Mouse (Mus musculus): ENCODE data around the gene Cdk5rap3. TPM values are rescaled to one million over a fixed set of nuclear protein-coding genes. Genes with fewer than 3 reads are reported as not detected.
A peak's percentile ranks its signal among the peaks of the same experiment; 100 is the strongest.

Cdk5rap3 gene
- total RNA-seq, 2 experiments from 2014 or later = 27.5 to 31.8 TPM

DNA sequence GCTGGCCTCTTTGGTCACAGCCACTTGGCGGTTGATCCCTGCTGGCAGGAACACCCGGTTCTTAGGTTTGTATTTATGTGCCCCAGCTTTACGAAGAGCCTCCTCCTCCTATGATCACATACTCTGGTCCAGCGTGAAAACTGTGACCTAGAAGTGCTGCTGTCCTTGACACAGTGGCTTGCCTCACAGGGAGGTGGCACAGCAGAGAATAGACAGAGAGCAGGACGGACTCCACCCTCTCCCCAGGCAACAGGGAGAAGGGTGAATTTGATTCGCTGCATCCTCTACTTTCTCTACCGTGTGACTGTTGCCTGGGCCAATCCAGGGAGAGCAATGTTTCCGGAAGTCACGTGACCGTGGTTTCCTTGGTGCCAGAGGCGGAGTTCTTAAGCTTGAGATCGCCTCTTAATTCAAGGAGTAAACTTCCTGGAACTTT is 18.6 kb upstream of the Cdk5rap3 start:
- no peak for DNase-seq (ENCODE audit: low spot score in 2 of 2)

GRCm38 (mm10) chr11:96933562-96934276 is 17.4 kb upstream of the Cdk5rap3 start:
- DNase-seq (ENCODE audit: low spot score in 2 of 2) = no peak

GRCm38 (mm10) chr11:96931327-96932062 is 15.2 kb upstream of the Cdk5rap3 start:
- no peak for DNase-seq (ENCODE audit: low spot score in 2 of 2)

- DNase-seq (ENCODE audit: low spot score in 2 of 2) = no peak
Measured at GRCm38 (mm10) chr11:96929766-96930331, 13.6 kb upstream of the Cdk5rap3 start.

GRCm38 (mm10) chr11:96929096-96929765 is 12.9 kb upstream of the Cdk5rap3 start:
- no peak for DNase-seq (ENCODE audit: low spot score in 2 of 2)

- no peak for DNase-seq (ENCODE audit: low spot score in 2 of 2)
Measured at GRCm38 (mm10) chr11:96928691-96929090, 12.4 kb upstream of the Cdk5rap3 start.

- no peak for DNase-seq (ENCODE audit: low spot score in 2 of 2)
Measured at GRCm38 (mm10) chr11:96928088-96928487, 11.8 kb upstream of the Cdk5rap3 start, which contains the start of gene Prr15l. Gene Prr15l, plus strand, starts transcription at chr11:96928104.

DNA sequence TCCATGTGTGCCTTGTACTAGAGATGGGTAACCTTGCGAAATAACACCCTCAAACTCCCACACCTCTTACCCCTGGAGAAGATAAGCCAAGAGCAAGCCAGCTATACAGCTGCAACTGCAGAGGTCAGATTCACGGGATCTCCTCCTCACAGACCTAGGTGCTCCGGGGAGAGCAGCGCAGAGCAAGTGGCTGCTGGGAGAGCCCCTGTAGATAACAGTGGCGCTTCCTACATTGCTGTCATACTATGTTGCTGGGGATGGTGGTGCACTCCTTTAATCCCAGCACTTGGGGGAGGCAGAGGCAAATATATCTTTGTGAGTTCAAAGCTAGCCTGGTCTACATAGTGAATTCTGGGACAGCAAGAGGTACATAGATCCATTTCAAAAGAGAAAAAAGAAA is 10.3 kb upstream of the Cdk5rap3 start:
- DNase-seq (ENCODE audit: low spot score in 2 of 2) = no peak

DNA sequence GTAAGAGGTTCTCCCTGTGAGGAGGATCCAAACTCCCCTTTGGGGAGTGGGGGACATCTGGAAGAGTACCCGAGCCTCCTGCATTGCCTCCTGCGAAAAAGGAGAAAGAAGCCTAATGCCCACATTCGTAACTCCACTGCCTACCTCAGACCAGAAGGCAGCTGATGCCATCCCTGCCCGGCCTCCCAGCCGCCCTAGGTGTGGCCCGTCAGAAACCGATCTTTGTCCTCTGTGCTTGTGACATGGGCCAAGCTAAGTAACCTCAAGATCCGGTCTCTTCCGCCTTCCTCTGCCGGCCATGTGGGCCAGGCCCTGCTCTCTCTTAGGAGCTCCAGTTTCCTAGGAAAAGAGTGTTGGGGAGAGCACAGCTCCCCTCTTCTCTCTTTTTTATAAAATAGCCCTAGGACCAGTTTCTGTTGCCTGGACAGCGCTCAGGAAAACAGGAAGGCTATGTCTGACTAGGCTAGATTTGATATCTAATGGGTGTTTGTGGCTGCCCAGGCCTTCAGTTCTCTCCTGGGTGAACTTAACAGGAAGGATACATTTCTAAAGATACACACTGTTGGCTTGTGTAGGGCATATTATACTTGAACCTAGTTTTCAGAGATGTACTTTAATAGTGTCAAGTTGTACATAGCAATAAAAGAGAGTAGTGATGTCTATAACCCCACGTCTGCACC is 9.3 kb upstream of the Cdk5rap3 start:
- DNase-seq (ENCODE audit: low spot score in 2 of 2) = no peak

DNA sequence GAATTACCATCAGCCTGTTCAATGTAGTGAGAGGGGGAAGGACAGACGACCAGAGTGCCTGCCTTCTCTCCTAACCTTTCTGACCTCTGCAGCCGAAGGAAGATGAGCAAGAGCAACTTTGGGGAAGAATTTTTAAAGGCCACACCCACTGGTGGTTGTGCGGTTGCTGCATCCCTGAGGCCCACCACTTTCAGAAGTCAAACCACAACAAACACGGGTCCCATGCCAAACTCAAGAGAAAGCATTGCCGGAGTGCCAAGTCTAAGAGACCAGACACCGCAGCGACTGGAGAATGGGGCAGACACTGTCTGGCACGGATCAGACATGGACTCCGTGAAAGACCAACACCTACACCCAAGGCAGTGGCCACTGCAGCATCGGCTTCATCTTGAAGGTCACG is 8.6 kb upstream of the Cdk5rap3 start:
- DNase-seq (ENCODE audit: low spot score in 2 of 2) = no peak

DNA sequence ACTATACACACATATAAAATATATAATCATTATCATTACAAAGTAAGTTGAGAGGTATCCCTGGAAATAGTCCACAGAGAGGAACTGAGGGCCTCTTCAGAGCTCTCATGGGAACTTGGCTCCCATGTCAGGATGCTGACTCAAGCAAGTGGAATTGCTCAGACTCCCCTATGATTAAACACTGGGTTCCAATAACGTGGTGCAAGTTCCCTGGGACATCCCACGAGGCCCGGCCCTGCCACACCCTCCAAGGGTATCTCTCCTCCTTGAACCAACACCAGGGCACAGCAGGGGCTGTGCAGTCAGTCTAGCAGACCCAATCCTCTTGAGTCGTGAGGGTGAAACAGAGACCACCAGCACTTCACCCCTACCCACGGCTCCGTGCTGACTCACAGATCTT is 2.7 kb upstream of the Cdk5rap3 start:
- no peak for DNase-seq (ENCODE audit: low spot score in 2 of 2)

DNA sequence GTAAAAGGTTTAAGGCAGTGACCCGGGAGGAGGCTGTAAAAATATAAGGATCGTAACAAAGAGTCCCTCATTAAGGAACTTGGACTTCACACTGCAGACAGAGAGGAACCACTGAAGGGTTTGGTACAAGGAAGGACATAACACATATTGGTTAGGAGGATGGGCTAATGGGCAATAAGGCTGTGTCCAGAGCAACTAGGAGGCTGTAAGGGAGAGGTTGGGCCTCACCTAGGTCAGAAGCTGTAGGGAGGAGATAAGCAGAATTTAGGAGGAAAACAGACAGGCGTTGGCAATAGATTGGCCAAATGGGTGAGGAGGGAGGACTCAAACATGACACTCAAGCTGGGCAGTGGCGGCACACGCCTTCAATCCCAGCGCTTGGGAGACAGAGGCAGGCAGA is 1.1 kb upstream of the Cdk5rap3 start:
- DNase-seq (ENCODE audit: low spot score in 2 of 2) = no peak

DNA sequence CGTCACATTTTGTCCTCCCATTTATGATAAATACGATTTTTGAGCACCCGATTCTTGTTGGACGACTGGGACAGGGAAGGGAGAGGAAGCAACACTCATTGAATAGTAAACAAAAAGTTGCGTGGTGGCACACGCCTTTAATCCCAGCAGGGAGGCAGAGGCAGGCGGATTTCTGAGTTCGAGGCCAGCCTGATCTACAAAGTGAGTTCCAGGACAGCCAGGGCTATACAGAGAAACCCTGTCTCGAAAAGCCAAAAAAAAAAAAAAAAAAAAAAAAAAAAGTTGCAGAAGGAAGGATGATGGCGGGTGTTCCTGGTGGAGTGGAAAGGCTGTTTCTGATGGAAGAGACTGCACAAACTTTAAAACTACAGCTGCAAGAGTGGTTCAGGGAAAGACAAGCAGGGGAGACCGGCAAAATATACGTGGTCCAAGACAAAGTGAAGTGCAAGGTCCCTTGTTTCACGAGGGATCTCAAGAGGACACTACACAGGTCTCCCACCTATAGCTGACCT is 645 bp upstream of the Cdk5rap3 start:
- DNase-seq (ENCODE audit: low spot score in 2 of 2) = no peak

DNA sequence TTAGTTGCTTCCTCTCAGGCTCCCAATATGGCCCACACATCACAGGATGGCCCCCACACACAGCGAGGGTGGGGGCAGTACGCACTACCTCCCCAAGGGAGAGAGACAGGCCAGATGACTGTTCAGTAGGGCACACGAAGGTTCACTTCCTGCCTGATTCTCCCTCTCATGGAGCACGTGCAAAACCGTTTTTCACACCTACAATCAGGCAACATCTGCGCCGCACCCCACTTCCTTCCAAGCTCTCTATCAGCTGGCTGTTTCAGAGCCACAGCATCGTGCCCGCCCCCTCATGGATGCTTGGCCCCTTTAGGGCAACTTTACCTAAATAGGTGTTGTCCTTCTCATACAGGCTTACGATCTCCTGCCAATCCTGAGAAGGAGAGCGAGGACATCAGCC is 3.6 kb downstream of the Cdk5rap3 start:
- DNase-seq (ENCODE audit: low spot score in 2 of 2) = no peak

- peak; percentile 81 to 84 for DNase-seq (ENCODE audit: low spot score in 2 of 2)
Measured at GRCm38 (mm10) chr11:96910003-96910402, 6.3 kb downstream of the Cdk5rap3 start.

GRCm38 (mm10) chr11:96908594-96908993 is 7.7 kb downstream of the Cdk5rap3 start:
- DNase-seq (ENCODE audit: low spot score in 2 of 2) = no peak

DNA sequence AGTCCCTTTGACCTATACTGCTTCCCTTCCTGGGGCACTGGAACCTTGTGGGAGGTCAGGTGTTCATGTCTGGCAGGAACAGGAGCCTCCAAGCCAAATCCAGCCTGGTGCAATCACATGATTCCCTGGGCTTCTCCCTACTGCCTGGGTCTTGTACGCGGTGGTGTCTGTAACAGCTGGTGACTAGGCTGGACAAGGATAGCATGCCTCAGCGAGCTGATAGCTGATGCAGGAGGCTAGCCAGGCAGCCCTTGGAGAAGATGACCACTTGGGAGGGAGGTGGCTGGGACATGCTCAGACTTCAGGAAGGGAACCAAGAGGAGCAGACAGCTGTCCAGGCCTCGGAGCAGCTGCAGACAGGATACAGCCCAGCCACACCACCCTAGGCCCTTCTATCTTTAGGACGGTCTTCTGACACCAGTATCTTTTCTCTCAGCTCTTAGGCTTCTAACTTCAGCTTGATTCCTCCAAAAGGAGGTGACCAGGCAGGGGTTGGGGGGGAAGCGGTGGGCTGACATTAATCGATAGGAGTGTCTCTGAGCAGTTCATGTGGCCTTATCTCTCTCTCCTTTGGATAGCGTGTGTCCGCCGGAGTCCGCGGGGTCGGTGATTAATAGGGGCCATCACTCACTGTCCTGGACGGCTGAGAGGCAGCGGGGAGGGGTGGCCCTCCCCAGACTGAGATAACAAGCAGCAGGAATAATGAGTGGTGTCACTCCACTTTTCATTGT is 9.7 kb downstream of the Cdk5rap3 start:
- no peak for DNase-seq (ENCODE audit: low spot score in 2 of 2)

- DNase-seq (ENCODE audit: low spot score in 2 of 2) = peak in 1 of 2 experiments; percentile 18
Measured at GRCm38 (mm10) chr11:96902639-96903635, 13.4 kb downstream of the Cdk5rap3 start.

DNA sequence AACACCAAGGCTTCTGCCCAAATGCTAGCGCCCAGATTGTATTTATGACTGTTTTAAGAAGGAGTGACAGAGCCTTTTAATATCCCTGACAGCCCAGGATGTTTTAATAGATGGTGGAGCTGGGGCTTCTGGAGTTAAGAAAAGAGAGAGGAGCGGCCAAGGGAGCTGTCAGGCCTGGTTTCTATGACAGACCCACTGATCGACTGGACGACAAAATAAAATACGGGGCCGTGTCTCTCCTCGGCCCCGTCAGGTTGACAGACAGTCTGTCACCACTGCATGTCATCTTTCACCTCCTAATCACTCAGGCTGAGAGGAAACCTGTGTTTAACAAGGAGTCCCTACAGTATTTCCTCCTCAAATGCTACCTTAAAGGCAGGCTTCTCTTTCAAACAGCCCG is 15.0 kb downstream of the Cdk5rap3 start:
- no peak for DNase-seq (ENCODE audit: low spot score in 2 of 2)

Data from left cerebral cortex, adult 18-20 months (tissue).